Mouse (Mus musculus): ENCODE results near the gene Cd37.

Cd37 gene

DNA sequence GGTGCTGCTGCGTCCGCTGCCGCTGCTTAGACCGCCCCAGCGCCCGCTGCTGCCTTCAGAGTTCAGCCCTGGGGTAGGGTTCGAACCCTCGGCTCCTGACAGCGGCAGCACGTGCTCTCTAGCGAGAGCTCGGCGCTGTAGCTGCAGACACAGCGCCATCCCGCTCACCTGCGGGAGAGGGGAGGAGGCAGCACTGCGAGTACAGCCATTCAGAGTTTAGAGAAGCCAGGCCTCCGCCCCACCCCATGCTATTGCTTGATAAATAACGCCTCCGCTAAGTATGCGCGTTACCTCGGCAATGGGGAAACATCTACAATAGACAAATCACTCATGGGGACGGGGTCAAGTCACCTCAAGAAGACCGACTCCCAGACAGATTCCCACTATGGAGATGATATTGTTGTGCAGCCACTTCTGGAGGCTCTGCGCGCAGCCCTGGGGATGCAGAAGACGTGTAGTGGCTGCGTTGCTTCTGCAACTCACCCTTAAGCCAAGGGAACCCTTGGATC is 4.5 kb downstream of the Cd37 start:
- DNase-seq, result peak; percentile 44

DNA sequence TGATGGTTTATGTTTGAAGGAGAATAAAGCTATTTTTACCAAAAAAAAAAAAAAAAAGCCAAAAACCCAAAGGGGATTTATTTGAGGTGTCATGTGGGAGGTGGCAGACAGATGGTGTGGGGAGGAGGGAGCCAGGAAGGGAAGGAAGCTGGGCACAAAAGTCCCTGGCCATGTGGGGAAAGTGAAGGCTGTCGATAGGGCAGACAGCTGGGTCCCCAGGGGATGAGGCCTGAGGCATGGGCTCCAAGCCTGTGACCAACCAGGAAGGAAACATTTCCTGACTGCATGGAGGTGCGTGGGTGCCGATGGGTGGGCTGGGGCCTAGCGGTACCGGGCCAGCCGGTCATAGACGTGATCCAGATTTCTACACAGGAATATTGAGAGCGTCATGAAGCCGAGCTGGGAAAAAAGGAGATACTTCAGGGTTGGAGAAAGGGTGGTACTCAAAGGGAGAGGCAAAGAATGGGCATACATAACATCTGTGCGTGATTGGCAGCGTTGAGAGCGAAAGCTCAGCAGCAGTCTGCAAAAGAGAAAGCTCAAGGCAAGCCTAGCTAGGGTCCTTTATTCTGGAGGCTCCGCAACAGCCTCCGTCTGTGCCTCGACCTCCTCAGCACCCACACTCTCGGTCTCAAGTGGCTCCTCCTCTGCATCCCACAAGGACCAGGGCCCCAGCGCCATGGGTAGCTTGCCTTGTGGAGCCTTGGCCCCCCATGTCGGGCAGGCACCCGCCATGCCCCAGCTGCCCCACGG is 5.2 kb downstream of the Cd37 start:
- DNase-seq, result no peak

DNA sequence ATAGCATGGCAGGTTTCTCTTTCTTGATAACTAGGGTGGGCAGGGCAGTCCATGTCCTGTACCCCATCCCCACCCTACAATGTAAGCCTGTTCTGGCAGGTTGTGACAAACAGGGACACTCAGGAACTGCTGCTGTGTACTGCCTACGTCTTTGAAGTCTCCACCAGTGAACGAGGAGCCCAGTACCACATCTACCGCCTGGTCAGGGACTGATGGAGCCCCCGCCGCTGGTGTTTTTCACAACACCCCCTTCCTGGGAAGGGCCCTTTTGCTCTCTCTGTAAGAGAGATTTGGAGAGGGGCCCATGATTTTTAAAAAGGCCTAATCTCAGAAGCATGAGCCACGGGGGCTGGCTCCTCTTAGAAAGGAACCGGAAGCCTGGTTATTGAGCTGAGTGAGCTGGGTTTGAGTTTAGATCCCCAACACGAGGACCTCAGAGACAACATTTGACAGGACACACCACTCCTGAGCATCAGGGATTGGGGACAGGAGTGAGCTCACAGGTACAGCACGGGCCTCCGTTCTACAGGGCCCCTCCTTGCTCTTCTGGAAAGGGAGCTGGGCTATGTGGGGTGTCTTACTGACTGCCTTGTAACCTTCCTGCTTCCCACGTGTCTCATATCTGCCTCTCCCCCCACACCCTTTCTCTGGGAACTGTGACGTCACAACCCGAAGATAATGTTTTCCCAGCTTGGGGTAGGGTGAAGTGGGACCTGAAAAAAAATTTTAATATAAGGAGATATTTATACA is 6.0 kb downstream of the Cd37 start:
- DNase-seq, result no peak

DNA sequence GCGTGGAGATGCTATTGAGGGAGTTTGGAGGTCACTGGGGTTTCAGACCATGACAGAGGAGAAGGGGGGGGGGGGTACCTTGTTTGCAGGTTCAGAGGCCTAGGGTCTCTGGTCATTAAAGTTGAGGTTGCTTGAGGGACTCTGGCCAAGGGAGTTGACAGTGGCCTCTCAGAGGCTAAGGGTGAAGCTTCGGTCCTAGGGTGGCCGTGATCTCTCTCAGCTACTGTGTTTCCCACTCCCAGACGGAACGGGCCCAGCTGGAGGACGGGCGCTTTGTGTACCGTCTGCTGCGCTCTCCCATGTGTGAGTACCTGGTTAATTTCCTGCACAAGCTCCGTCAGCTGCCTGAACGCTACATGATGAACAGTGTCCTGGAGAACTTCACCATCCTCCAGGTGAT is 7.0 kb downstream of the Cd37 start:
- no peak for DNase-seq

DNA sequence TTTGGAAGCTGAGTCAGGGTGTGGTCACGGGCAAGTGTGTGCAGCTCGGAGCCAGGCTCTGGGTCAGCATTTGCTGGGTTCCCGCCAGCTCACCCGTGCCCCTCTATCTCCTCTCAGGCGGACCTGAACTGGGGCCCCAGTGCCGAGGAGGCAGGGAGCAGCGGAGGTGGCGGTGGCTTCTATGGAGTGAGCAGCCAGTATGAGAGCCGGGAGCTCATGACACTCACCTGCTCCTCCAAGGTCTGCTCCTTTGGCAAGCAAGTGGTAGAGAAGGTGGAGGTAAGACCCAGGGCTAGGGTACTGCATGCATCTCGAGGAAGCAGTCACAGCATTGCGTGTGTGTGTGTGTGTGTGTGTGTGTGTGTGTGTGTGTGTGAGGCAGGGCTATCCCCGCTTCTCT is 7.7 kb downstream of the Cd37 start:
- no peak for DNase-seq

DNA sequence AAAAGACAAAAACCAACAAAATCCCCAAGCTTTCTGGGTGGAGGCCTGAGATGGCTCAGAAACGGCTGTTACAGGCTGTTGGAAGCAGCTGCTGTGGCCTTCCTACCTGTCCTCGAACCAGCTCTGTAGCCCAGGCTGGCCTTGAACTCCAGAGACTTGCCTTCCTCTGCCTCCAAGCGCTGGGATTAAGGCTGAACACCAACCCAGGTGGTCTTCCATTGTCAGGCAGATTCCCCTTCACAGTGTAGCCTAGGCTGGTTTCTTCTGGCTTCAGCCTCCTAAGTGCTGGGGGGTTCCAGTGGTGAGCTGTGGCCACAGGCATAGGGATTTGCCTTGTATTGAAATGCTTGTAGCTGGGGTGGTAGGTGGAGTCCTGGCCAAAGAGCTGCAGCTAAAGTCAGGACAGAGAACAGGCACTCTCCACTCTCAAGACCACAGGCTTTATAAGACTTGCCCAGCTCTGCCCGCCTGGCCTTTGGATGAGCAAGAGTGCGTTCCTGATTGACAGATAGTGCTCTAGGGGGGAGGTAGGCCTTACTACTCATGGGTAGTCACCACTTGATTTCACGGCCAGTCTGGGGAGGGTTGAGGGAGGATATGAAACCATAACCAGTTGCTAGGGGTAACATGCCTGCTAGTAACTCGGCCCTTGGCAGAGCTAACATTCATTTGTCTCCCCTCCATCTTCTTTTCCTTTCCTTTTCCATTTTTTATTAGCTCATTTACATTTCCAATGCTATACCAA is 9.3 kb downstream of the Cd37 start:
- no peak for DNase-seq

DNA sequence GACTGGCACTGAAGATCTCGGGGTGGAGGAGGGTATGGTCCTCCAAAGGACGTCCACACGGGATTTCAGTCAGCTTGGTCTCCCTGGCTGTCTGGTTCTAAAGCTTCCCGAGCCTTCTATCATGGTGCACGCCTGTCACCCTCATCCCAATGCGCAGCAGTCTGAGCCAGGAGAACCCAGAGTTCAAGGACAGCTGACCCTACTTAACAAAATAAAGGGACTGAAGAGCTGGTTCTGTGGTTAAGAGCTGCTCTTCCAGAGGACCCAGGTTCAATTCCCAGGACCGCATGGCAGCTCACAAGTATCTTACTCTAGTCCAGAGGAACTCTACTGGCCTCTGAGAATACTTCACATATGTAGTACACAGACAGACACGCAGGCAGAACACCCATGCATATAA is 9.9 kb downstream of the Cd37 start:
- DNase-seq, result no peak

DNA sequence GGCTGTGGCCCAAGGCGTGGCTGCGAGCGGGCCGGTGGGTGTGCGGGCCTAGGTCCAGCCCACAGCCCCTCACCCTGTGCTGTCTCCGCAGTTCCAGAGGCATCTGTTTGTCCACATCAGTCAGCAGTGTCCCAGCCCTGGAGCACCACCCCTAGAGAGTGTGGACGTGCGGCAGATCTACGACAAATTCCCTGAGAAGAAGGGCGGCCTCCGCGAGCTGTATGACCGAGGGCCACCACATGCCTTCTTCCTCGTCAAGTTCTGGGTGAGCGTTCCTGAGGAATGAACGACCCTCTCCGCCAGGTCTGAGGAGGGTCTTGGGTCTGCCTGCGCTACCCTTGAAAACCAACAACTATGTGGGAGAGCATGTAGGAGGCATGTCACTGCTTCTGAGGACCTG is 10.4 kb downstream of the Cd37 start:
- DNase-seq, result no peak

DNA sequence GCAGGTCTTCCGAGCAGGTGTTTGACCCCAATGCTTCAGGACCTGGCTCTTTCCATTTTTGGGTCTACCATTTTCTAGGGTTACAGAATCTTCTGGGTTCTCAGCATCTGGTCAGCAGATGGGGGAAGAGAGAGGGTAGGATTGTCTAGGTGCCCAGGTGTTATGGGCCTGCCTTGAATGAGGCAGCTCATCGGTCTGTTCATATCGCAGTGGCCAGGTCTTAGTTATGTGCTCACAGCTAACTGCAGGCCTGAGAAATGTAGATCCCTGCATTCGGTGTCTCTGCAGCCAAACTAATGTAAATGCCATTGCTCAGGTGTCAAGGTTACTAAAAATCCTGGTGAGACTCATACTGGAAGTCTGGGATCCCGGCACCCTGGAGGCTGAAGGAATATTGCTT is 12.5 kb downstream of the Cd37 start:
- no peak for DNase-seq

DNA sequence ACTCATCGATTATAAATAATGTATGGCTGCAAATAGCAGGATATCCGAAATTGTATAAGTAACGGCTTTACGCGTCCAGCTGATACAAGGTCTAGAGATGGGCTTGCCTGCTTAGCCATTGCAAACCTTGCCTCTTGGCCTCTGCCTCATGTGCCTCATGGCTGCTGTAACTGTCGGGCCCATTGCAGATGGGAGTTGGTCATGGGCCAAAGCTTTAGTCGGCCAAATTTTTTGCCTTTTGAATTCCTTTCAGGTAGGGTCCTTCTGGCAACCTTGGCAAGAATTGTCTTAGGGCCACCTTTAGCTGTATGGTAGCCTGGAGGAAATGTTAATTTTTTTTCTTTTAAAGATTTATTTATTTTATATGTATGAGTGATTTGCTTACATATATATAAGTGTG is 14.1 kb downstream of the Cd37 start:
- no peak for DNase-seq

DNA sequence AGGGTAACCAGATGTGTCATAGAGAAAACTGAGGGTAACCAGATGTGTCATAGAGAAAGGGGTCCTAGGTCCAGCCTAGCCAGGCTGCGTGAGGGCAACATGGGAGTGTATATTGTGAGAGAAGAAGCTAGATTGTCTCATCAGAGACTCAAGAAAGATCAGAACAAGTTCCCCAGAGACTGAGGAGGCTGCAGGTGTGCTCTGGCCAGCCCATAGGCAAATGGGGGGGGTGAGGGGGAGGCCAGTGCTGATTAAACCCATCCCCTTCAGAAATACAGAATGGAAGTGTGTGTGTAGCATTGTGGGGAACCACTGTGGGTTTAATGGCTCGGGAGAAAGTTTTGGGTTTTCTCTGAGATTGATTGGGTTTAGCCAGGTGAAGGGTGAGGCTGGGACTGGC is 17.2 kb downstream of the Cd37 start:
- DNase-seq, result no peak

DNA sequence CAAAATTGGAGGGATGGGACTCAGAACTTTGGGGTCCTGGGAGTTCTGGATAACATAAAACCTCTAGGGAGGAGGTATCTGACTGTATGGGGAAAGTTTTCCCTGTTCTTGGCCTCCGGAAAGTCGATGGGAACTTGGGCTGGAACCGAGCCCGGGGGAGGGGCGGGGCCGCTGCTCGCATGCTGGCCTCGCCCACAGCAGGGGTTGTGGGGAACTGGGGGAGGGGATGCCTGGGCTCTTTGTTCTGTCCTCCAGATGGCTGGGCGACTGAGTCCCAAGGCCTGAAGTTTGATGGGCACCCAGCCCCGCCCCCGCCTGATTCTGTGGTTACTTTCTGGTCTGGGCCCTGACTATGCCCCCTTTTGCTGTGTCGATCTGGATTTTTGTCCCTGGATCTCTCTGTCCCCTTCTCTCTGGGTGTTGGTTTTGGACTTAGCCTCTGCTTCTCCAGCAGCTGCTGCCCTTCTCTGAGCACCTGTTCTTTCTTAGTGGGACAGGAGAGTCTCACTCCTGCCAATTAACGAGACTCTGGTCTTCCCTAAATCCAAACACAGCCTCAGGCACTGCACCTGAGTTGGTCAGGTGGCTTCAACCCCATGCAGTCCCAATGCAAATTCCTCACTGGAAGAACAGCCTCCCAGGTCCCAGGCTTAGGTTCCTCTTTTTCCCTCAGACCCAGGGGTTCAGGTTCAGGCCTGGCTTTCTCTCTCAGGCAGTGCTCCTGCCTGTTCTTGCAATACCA is 22.3 kb downstream of the Cd37 start:
- peak; percentile 76 for DNase-seq

DNA sequence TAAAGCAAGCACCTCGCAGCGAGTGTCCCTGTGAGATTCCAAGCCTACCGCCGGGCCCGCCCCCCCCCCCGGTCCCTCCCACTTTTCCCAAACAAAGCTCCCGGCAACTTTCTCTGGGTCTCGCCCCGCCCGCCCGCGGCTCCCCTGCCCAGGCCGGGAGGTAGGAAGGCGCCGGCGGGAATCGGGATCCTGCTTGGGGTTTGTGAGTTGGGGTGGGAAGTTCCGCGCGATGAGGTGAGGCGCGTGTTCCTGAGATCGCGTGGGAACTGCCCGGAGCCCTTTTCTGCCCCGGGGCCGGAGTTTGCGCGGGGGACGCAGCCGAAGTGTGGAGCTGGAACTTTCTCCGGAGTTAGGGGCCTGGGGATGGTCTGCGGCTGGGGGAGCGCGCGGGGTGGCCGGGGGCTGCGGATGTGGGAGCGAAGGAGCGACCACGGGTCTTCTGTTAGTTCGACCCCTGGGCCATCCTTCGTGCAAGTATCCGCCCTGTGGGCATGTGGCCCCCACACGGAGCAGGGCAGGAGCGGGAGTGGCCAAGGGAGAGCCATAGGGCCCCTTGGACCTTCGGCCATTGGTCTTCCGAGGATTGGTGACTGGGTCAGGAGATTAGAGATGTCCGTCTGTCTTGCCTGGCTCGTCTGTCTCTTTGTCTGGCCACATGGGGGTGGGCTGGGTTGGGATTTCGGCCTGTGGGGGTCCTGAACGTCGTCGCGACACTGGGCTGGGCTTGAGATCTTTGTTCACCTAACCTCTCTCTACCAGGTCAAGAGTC is 23.1 kb downstream of the Cd37 start, which contains the start of gene Tead2:
TSS of gene Tead2 (plus strand) at position 81 of the 769 bp plus-strand sequence.
- DNase-seq, result peak; percentile 62

DNA sequence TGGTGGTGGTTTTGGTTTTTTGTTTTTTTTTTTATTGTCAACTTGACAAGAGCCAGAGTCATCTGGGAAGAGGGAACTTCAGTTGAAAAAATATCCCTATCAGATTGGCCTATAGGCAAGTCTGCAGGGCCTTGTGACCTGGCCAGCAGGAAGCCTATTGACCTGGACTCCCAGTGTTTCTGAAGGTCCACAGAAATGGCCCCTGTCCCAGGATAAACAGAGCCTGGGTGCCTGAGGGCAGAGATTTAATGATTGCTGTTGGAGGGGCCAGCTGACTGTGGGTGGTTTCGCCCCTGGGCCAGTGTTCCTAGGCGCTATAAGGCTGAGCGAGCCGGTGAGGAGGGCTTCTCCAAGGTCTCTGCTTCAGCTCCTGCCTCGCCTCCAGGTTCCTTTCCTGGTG is 25.2 kb downstream of the Cd37 start:
- no peak for DNase-seq

DNA sequence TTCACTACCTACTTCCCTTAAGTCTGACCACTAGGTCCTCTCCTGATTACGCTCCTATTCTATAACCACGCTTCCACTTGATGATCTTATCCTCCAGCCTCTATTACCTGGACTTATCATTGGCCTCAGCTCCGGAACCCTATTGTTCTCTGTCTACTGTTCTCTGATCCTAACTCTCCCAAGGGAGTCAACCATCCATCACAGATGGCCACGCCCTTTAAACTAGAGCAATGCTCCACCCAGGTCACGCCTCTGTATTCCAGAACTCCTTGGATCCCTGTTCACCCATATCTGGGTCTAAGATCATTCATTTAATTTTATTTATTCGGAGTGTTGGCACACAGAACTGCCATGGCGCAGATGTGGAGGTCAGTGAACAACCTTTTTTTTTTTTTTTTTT is 26.6 kb downstream of the Cd37 start:
- no peak for DNase-seq

DNA sequence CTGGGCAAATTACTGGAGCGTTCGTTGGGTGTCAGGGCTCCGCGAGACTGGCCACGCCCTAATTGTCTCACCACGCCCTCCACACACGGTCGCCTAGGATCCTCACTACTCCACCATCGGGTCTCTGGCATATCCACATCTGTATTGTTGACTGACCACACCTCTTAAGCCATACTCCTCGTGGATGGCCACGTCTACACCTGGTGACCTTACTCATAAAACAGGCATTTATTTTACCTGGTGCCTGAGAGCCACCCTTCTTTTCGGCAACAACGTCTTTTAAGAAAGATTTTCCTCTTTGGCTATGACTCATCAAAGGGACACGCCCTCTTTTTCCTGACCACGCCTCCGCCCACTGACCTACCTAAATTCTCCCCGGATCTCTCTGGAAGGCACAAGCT is 27.1 kb downstream of the Cd37 start, which contains the start of gene Dkkl1:
TSS of gene Dkkl1 (minus strand) at position 297 of the 401 bp plus-strand sequence.
- DNase-seq, result no peak

DNA sequence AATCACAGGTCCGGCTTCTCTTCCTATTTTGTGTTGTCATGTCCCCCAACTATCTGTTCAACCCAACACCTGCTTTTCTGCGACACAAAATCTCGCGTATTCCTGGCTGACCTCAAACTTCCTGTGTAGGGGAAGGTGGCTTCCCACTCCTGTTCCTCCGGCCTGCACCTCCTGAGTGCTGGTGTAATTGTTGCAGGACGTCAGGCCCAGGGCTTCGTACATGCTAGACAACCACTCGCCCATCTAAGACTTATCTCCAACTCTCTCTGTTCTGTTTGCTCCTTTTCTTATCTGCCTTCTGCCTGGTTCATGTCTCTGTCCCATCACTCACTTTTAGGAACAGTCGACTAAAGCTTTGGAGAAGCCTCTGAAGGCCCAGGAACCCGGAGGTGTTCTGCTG is 27.8 kb downstream of the Cd37 start:
- no peak for DNase-seq

DNA sequence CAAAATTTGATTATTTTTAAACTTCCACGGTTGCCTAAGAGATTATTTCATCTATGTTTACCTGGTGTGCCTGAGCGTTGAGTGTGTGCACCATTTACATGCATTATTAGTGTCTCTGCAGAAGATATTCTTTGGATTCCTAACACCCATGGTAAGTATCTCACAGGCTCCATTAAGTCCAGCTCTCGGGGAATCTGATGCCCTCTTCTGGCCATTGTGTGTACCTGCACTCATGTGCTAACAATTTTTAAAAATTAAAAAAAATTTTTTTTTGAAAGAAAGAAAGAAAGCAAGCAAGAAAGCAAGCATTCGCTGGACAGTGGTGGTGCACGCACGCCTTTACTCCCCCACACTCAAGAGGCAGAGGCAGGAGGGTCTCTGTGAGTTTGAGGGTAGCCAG is 30.7 kb downstream of the Cd37 start:
- no peak for DNase-seq

DNA sequence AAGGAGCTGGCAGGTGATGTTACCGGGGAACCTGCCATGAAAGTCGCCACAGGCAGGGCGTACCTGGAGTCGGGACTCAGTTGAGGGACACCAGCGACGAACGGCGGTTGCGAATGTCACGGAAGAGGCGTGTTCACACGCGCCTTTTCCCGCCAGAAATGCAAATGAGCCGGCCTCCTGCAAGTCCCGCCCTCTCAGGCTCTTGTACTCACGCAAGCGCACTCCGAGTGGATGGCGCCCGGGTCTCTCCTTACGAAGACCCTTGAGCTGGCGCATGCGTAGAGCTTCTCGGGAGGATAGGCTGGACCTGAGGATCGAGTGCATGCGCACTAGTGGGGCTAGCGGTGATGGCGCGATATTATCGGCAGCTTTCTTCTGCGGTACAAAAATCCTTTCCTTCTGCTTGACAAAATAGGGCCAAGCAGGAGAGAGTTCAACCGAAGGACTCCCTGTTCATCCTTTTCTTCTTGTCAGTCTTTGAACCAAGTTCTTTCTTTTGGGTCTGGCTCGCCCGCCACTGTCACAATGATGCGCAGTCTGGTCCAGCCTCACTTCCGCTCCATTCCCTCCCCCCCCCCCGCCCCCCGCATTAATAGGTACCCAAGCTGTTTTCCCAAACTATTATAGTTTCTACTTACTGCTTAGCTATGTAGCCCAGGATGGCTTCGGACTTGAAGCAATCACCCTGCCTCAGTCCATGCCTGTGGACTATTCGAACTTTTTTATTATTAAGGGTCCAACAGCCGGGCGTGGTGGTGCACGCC is 34.4 kb downstream of the Cd37 start, which contains the start of gene Ccdc155:
TSS of gene Ccdc155 (minus strand) at position 513 of the 764 bp plus-strand sequence.
- peak; percentile 95 for DNase-seq

DNA sequence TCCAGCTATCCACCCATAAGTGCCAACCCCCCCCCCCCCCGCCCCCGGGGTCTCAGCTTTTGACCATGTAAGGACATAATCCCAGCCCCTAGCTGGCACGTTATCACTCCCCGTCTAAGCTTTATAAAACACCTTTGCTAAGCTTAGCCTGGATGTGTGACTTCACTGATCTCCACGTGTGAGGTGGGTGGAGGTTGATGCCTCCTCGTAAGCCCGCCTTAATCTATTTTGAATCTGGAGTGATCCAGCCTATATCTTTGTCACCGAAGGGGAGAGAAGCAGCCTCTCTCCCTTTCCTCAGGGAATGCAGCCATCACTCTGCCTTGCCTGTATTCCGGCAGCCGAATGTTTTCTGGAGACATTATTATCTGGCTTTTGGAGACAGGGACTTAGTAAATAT is 36.3 kb downstream of the Cd37 start:
- no peak for DNase-seq

DNA sequence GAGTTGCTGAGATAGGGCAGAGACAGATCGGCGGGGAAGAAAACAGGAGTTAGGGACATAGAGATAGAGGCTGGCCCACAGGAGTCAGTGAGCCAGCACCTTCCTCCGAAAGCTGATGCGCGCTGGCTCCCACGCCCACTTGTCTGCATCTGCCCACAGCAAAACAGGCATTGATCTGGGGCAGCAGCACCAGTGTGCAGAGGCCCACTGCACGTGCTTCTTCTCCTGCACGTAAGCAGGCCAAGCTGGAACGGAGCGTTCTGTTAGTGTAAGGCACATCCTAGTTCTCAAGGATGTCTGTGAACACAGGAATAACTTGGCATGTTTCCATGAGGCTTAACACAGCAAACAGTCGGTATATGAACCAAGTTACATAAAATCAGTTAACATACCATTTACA is 40.0 kb downstream of the Cd37 start:
- DNase-seq, result no peak
